21 mouse cellular contexts compared by ENCODE assay signal in the genomic region with DNA sequence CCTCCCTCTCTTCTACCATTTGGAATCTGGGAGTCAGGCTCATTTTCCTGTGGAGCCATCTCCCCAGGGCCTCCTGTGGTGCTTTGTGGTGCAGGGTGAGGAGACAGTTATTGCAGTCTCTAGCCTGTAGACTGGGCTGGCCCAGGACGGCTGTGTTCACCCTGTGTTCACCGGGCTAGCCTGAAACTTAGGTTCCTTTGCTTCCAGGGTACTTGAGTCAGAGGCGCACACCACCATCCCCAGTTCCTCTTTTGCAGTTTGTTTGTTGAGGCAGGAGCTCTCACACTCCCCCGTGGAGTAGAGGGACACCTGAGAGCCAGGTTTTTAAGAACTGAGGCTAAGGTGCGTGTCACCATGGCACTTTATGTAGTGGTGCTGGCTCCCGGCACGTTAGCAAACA. TPM values are rescaled to one million over a fixed set of nuclear protein-coding genes. Genes with fewer than 3 reads are reported as not detected.
DNase-seq lines count a peak whose midpoint lies in the region; ATAC-seq and TF ChIP-seq lines count a peak whose summit lies in the region.
"Had no signal": no experiment of that assay in that cellular context is flagged by ENCODE, and none has a peak within 500 bp of the region (broad histone marks: within the 10 kb centered on the region; RNA-seq: fewer than 3 reads in every experiment).

No protein-coding gene starts in this region.

- no peak for TF ChIP-seq CTCF in liver, postnatal 0 days (IDR thresholded peaks at IDR 0.05; ENCODE audit: low read depth)
- TF ChIP-seq CTCF in spleen, adult 2 months (IDR thresholded peaks at IDR 0.05; ENCODE audit: extremely low read depth, insufficient read depth, insufficient read length, insufficient replicate concordance), result no peak

- WGBS in forebrain, embryonic 10.5 days, result 91% methylated on average over 7 of the region's 7 CpGs
- WGBS in forebrain, embryonic 13.5 days, result 90% methylated on average over 7 of the region's 7 CpGs
- whole genome bisulfite sequencing in liver, embryonic 15.5 days (ENCODE audit: insufficient replicate concordance), result 66% methylated on average over 7 of the region's 7 CpGs
- WGBS in liver, postnatal 0 days (ENCODE audit: insufficient replicate concordance), result 61% methylated on average over 7 of the region's 7 CpGs
- WGBS in spleen, adult 2 months, result 54% methylated on average over 7 of the region's 7 CpGs

- H3K4me1 ChIP-seq in forebrain, embryonic 10.5 days, result peaks cover 15% of the 10 kb centered on the region
- peaks cover 9% of the 10 kb centered on the region; the same call in 1 of the 2 replicates for H3K4me1 ChIP-seq in forebrain, embryonic 13.5 days
- H3K4me1 ChIP-seq in liver, embryonic 15.5 days (replicated peaks), result peaks cover 50% of the 10 kb centered on the region
- peaks cover 37% of the 10 kb centered on the region for H3K4me1 ChIP-seq in liver, postnatal 0 days (ENCODE audit: insufficient read depth)
- peaks cover 24% of the 10 kb centered on the region; the same call in 1 of the 2 replicates for H3K4me1 ChIP-seq in spleen, adult 2 months (ENCODE audit: control insufficient read depth, insufficient read depth, insufficient read length)
- H3K4me1 ChIP-seq: limb, embryonic 13.5 days had no signal

- no peak overlapping the region for H3K4me3 ChIP-seq in forebrain, embryonic 10.5 days
- H3K4me3 ChIP-seq in forebrain, embryonic 13.5 days, result no peak overlapping the region
- no peak overlapping the region for H3K4me3 ChIP-seq in liver, embryonic 15.5 days (replicated peaks)
- H3K4me3 ChIP-seq in liver, postnatal 0 days (ENCODE audit: low read depth, low read length), result no peak overlapping the region
- H3K4me3 ChIP-seq in spleen, adult 2 months (ENCODE audit: extremely low read depth, insufficient read depth, insufficient read length), result no peak overlapping the region
- H3K4me3 ChIP-seq: limb, embryonic 13.5 days; midbrain, embryonic 10.5 days had no signal

- H3K27ac ChIP-seq in forebrain, embryonic 10.5 days, result 0 out of 2 replicates have a peak overlapping the region, but pooled peaks have one; percentile 9
- H3K27ac ChIP-seq in forebrain, embryonic 13.5 days, result no peak overlapping the region
- peak overlapping the region; percentile 2; the same call in 1 of the 2 replicates for H3K27ac ChIP-seq in liver, embryonic 15.5 days (replicated peaks)
- H3K27ac ChIP-seq in liver, postnatal 0 days (ENCODE audit: low read depth), result no peak overlapping the region
- 0 out of 2 replicates have a peak overlapping the region, but pooled peaks have one; percentile 31 for H3K27ac ChIP-seq in spleen, adult 2 months (ENCODE audit: insufficient read depth, low read length)
- H3K27ac ChIP-seq: hindbrain, postnatal 0 days; limb, embryonic 13.5 days; midbrain, embryonic 10.5 days had no signal

- H3K36me3 ChIP-seq in forebrain, embryonic 10.5 days (replicated peaks), result peaks cover 63% of the 10 kb centered on the region
- peaks cover 48% of the 10 kb centered on the region for H3K36me3 ChIP-seq in forebrain, embryonic 13.5 days (ENCODE audit: poor library complexity, severe bottlenecking)
- peaks cover 56% of the 10 kb centered on the region for H3K36me3 ChIP-seq in liver, embryonic 15.5 days (replicated peaks)
- H3K36me3 ChIP-seq in liver, postnatal 0 days (replicated peaks; ENCODE audit: insufficient read depth, low read length), result peaks cover 45% of the 10 kb centered on the region
- peaks cover 16% of the 10 kb centered on the region for H3K36me3 ChIP-seq in spleen, adult 2 months (ENCODE audit: control insufficient read depth, insufficient read depth, low read length)
- H3K36me3 ChIP-seq in splenic B cell, adult 2 months (ENCODE audit: control insufficient read depth, insufficient read depth, low read length, poor library complexity, severe bottlenecking), result peaks cover 11% of the 10 kb centered on the region

- no peak for TF ChIP-seq EP300 in liver, postnatal 0 days (IDR thresholded peaks at IDR 0.05; ENCODE audit: low read depth)

- H3K9ac ChIP-seq in forebrain, embryonic 13.5 days, result no peak overlapping the region
- no peak overlapping the region for H3K9ac ChIP-seq in liver, embryonic 15.5 days
- H3K9ac ChIP-seq in liver, postnatal 0 days (replicated peaks), result no peak overlapping the region

- ATAC-seq in forebrain, embryonic 13.5 days, result no peak
- no peak for ATAC-seq in liver, embryonic 15.5 days (ENCODE audit: insufficient read depth)
- ATAC-seq in liver, postnatal 0 days, result no peak
- ATAC-seq: CD4-positive, CD25-positive, alpha-beta regulatory T cell, adult 4 months; intestine, embryonic 16.5 days had no signal

- TF ChIP-seq POLR2A in spleen, adult 2 months (IDR thresholded peaks at IDR 0.05; ENCODE audit: low read depth, low read length), result no peak

- DNase-seq in forebrain, embryonic 10.5 days (ENCODE audit: extremely low spot score, low spot score), result no peak
- no peak for DNase-seq in liver, postnatal 0 days
- DNase-seq in spleen, adult 2 months (ENCODE audit: low read depth in 1 of 2, low spot score in 2 of 2), result no peak
- DNase-seq in spleen, postnatal 36 days (ENCODE audit: low spot score in 2 of 2), result no peak
- DNase-seq in splenic B cell, adult 2 months (ENCODE audit: low read depth, low spot score), result peak; percentile 40
- DNase-seq in urinary bladder, postnatal 10 days (ENCODE audit: low spot score), result no peak
- DNase-seq: adrenal gland, postnatal 36 days; cerebellum, adult 11 months; cerebellum, postnatal 10 days; gastrocnemius, postnatal 25 days; heart, postnatal 4 days; kidney, postnatal 25 days; right cerebral cortex, postnatal 14 days; thymus, postnatal 25 days had no signal

- H3K9me3 ChIP-seq in forebrain, embryonic 10.5 days, result no peaks in the 10 kb centered on the region
- H3K9me3 ChIP-seq in forebrain, embryonic 13.5 days (replicated peaks), result no peaks in the 10 kb centered on the region
- H3K9me3 ChIP-seq in liver, embryonic 15.5 days (replicated peaks), result no peaks in the 10 kb centered on the region
- no peaks in the 10 kb centered on the region for H3K9me3 ChIP-seq in liver, postnatal 0 days (ENCODE audit: low read length)
- H3K9me3 ChIP-seq: limb, embryonic 13.5 days; midbrain, embryonic 10.5 days had no signal

- no peak overlapping the region for H3K4me2 ChIP-seq in forebrain, embryonic 13.5 days
- H3K4me2 ChIP-seq in liver, embryonic 15.5 days, result no peak overlapping the region
- H3K4me2 ChIP-seq in liver, postnatal 0 days (ENCODE audit: low read depth, low read length), result no peak overlapping the region
- H3K4me2 ChIP-seq: limb, embryonic 13.5 days had no signal

- H3K27me3 ChIP-seq in forebrain, embryonic 10.5 days (ENCODE audit: poor library complexity, severe bottlenecking), result no peaks in the 10 kb centered on the region
- H3K27me3 ChIP-seq in forebrain, embryonic 13.5 days, result no peaks in the 10 kb centered on the region
- no peaks in the 10 kb centered on the region for H3K27me3 ChIP-seq in liver, embryonic 15.5 days
- no peaks in the 10 kb centered on the region for H3K27me3 ChIP-seq in liver, postnatal 0 days (ENCODE audit: insufficient read depth, low read length)
- no peaks in the 10 kb centered on the region for H3K27me3 ChIP-seq in spleen, adult 2 months (ENCODE audit: control insufficient read depth, insufficient read depth, low read length)
- H3K27me3 ChIP-seq in splenic B cell, adult 2 months (ENCODE audit: control insufficient read depth, insufficient read depth, low read length, poor library complexity, severe bottlenecking), result no peaks in the 10 kb centered on the region
- H3K27me3 ChIP-seq: limb, embryonic 13.5 days had no signal

RNA-seq across cellular contexts. Expression of gene Dnajb12, which starts 10.0 kb away (rescaled TPM):
- 26.2 and 27.9 TPM in 2 replicates for polyA plus RNA-seq in forebrain, embryonic 10.5 days (2016; fragmentation: Nextera tagmentation; extraction: Ambion mirVana)
- polyA plus RNA-seq in forebrain, embryonic 13.5 days (2015; fragmentation: Nextera tagmentation; extraction: Ambion mirVana), result 16.9 and 18.4 TPM in 2 replicates
- polyA plus RNA-seq in liver, embryonic 15.5 days (2015; fragmentation: Nextera tagmentation; extraction: Ambion mirVana), result 14.3 and 15.0 TPM in 2 replicates
- 15.5 and 17.0 TPM in 2 replicates for polyA plus RNA-seq in liver, postnatal 0 days (2015; fragmentation: Nextera tagmentation; extraction: Ambion mirVana)
- 29.9 and 32.4 TPM in 2 replicates for polyA plus RNA-seq in spleen, adult 2 months (2012; rRNA removed)

Comparison
In these comparisons a context has a peak if more than half of its experiments do, and no peak if none do; other contexts are left out.
1. H3K27ac ChIP-seq: peak in forebrain, embryonic 10.5 days (single experiment), liver, embryonic 15.5 days (single experiment) and spleen, adult 2 months (single experiment); none in forebrain, embryonic 13.5 days (single experiment) and liver, postnatal 0 days (single experiment).